Mouse (Mus musculus) cerebellum, postnatal 10 days (tissue): ENCODE data around the gene Gli2.

ENCODE experiments used
- DNase-seq, 2 experiments: peaks; one replicate each; pipeline ENCODE4 v3.0.0; 2021; ENCODE audit warnings: mixed read lengths in 2 of 2

Gli2 gene

GRCm38 (mm10) chr1:118898351-118898750 is 155.1 kb downstream of the Gli2 start:
- no peak for DNase-seq

GRCm38 (mm10) chr1:118895026-118895762 is 158.2 kb downstream of the Gli2 start:
- peak; percentile 58 to 67 for DNase-seq

- no peak for DNase-seq
Measured at GRCm38 (mm10) chr1:118891395-118891794, 162.0 kb downstream of the Gli2 start.

GRCm38 (mm10) chr1:118890125-118890875 is 163.1 kb downstream of the Gli2 start:
- peak; percentile 72 to 76 for DNase-seq

GRCm38 (mm10) chr1:118880781-118881247 is 172.6 kb downstream of the Gli2 start:
- DNase-seq = no peak

GRCm38 (mm10) chr1:118878291-118878690 is 175.1 kb downstream of the Gli2 start:
- no peak for DNase-seq

- peak; percentile 29 to 40 for DNase-seq
Measured at GRCm38 (mm10) chr1:118875227-118875626, 178.2 kb downstream of the Gli2 start.

- DNase-seq = no peak
Measured at GRCm38 (mm10) chr1:118873559-118873958, 179.9 kb downstream of the Gli2 start.

GRCm38 (mm10) chr1:118864735-118865134 is 188.7 kb downstream of the Gli2 start:
- peak; percentile 82 to 92 for DNase-seq

- DNase-seq = peak; percentile 64 to 76
Measured at GRCm38 (mm10) chr1:118864031-118864430, 189.4 kb downstream of the Gli2 start.

GRCm38 (mm10) chr1:118858101-118858500 is 195.3 kb downstream of the Gli2 start:
- no peak for DNase-seq

GRCm38 (mm10) chr1:118830658-118831057 is 222.8 kb downstream of the Gli2 start:
- DNase-seq = no peak

- peak in 1 of 2 experiments; percentile 34 for DNase-seq
Measured at GRCm38 (mm10) chr1:118826614-118827013, 226.8 kb downstream of the Gli2 start.

- DNase-seq = peak; percentile 50 to 60
Measured at GRCm38 (mm10) chr1:118825467-118826219, 227.8 kb downstream of the Gli2 start.

GRCm38 (mm10) chr1:118825035-118825434 is 228.4 kb downstream of the Gli2 start:
- DNase-seq = no peak

GRCm38 (mm10) chr1:118822258-118822657 is 231.2 kb downstream of the Gli2 start:
- DNase-seq = no peak

- no peak for DNase-seq
Measured at GRCm38 (mm10) chr1:118815015-118815414, 238.4 kb downstream of the Gli2 start.

- no peak for DNase-seq
Measured at GRCm38 (mm10) chr1:118810336-118810735, 243.1 kb downstream of the Gli2 start.

- DNase-seq = no peak
Measured at GRCm38 (mm10) chr1:118806727-118807126, 246.7 kb downstream of the Gli2 start.

GRCm38 (mm10) chr1:118802166-118802565 is 251.3 kb downstream of the Gli2 start:
- no peak for DNase-seq

GRCm38 (mm10) chr1:118799322-118800116 is 253.9 kb downstream of the Gli2 start:
- DNase-seq = no peak
